Mouse (Mus musculus) olfactory bulb, adult 2 months (tissue): ENCODE results near the gene Esyt3. TPM values are rescaled to one million over a fixed set of nuclear protein-coding genes. Genes with fewer than 3 reads are reported as not detected.

Experiments used
- H3K27ac ChIP-seq: fragments of 200-500 bp; 2 replicates; pipeline ENCODE4 v1.5.1; 2012; ENCODE audit warnings: low read depth, low read length; ENCODE audit not compliant: insufficient read depth
- H3K4me1 ChIP-seq: fragments of 200-500 bp; 2 replicates; pipeline ENCODE4 v1.6.1; 2012; ENCODE audit warnings: low read length; ENCODE audit not compliant: control insufficient read depth, insufficient read depth
- H3K4me3 ChIP-seq: fragments of 200-500 bp; 2 replicates; pipeline ENCODE4 v1.5.1; 2012; ENCODE audit warnings: mild to moderate bottlenecking, low read depth, low read length, moderate library complexity; ENCODE audit not compliant: insufficient read depth
- CTCF ChIP-seq: fragments of 200-500 bp; IDR thresholded peaks from 2 replicates; pipeline ENCODE4 v1.5.1; 2012; ENCODE audit warnings: low read depth, mild to moderate bottlenecking, low read length, moderate library complexity; ENCODE audit not compliant: insufficient read depth
- POLR2A ChIP-seq: fragments of 200-500 bp; IDR thresholded peaks from 2 replicates; pipeline ENCODE4 v1.6.1; 2012; ENCODE audit warnings: mild to moderate bottlenecking, low read depth, low read length, moderate library complexity; ENCODE audit not compliant: insufficient read depth
- WGBS: fragments of 180-500 bp; shearing (Covaris S2); methylation state at CpG from one replicate; pipeline ENCODE4 v1.1.7; 2018; 5-methylcytosine and 5-hydroxymethylcytosine counted together
- polyA plus RNA-seq: library from polyadenylated mRNA; stranded (reverse); fragments of >200 nt; gene quantifications from 2 replicates; pipeline ENCODE4 v1.2.4, GENCODE M21; 2012; ENCODE audit warnings: low replicate concordance; ENCODE audit not compliant: missing spikeins, insufficient read depth, insufficient read length

Esyt3 gene
- polyA plus RNA-seq, 1 experiment: not detected

- WGBS: 57% methylated on average over 9 of the region's 9 CpGs
- Histone ChIP-seq H3K4me1 (peaks cover 15% of the 10 kb centered on the region), H3K27ac (no peak overlapping the region), H3K4me3 (no peak overlapping the region)
- no peak for TF ChIP-seq POLR2A
- no peak for TF ChIP-seq CTCF
These were observed 3.6 kb upstream of the Esyt3 start for GRCm38 (mm10) chr9:99361946-99362345.

GRCm38 (mm10) chr9:99359012-99359411 is 655 bp upstream of the Esyt3 start:
- Histone ChIP-seq H3K27ac (no peak overlapping the region), H3K4me1 (peaks cover 15% of the 10 kb centered on the region), H3K4me3 (no peak overlapping the region)
- TF ChIP-seq CTCF: no peak
- TF ChIP-seq POLR2A: no peak
- 94% methylated on average over 15 of the region's 15 CpGs for WGBS

GRCm38 (mm10) chr9:99357561-99357920 is 816 bp downstream of the Esyt3 start:
- WGBS: 9% methylated on average over 19 of the region's 19 CpGs
- TF ChIP-seq CTCF (no peak), POLR2A (no peak)

GRCm38 (mm10) chr9:99355971-99356370 is 2.4 kb downstream of the Esyt3 start:
- Histone ChIP-seq H3K4me3 (no peak overlapping the region), H3K4me1 (peaks cover 13% of the 10 kb centered on the region), H3K27ac (no peak overlapping the region)
- TF ChIP-seq CTCF: no peak
- no peak for TF ChIP-seq POLR2A
- 88% methylated on average over 5 of the region's 5 CpGs for WGBS

More at GRCm38 (mm10) chr9:99357561-99357920, 816 bp downstream of the Esyt3 start:
- H3K4me3 ChIP-seq: peak overlapping the region; percentile 38
- no peak overlapping the region for H3K27ac ChIP-seq
- peaks cover 15% of the 10 kb centered on the region for H3K4me1 ChIP-seq

GRCm38 (mm10) chr9:99354796-99355195 is 3.6 kb downstream of the Esyt3 start:
- H3K4me3 ChIP-seq: no peak overlapping the region
- peaks cover 13% of the 10 kb centered on the region for H3K4me1 ChIP-seq
- 75% methylated on average over 5 of the region's 5 CpGs for WGBS
- TF ChIP-seq CTCF (no peak), POLR2A (no peak)
- H3K27ac ChIP-seq: no peak overlapping the region

GRCm38 (mm10) chr9:99353390-99353789 is 5.0 kb downstream of the Esyt3 start:
- WGBS: 83% methylated on average over 6 of the region's 6 CpGs
- no peak overlapping the region for H3K27ac ChIP-seq
- TF ChIP-seq CTCF: no peak
- TF ChIP-seq POLR2A: no peak
- H3K4me3 ChIP-seq: no peak overlapping the region
- peaks cover 12% of the 10 kb centered on the region for H3K4me1 ChIP-seq

- Histone ChIP-seq H3K27ac (no peak overlapping the region), H3K4me3 (no peak overlapping the region), H3K4me1 (peaks cover 7% of the 10 kb centered on the region)
- TF ChIP-seq CTCF (no peak), POLR2A (no peak)
- 80% methylated on average over 4 of the region's 4 CpGs for WGBS
These were observed 5.4 kb downstream of the Esyt3 start for GRCm38 (mm10) chr9:99352964-99353363.

- Histone ChIP-seq H3K27ac (no peak overlapping the region), H3K4me1 (peaks cover 5% of the 10 kb centered on the region), H3K4me3 (no peak overlapping the region)
- TF ChIP-seq CTCF: no peak
- TF ChIP-seq POLR2A: no peak
- 18% methylated on average over 4 of the region's 4 CpGs for WGBS
These were observed 13.0 kb downstream of the Esyt3 start for GRCm38 (mm10) chr9:99345351-99345792.

GRCm38 (mm10) chr9:99341600-99341999 is 16.8 kb downstream of the Esyt3 start:
- WGBS: 87% methylated on average over 3 of the region's 3 CpGs

GRCm38 (mm10) chr9:99340126-99340525 is 18.2 kb downstream of the Esyt3 start:
- H3K27ac ChIP-seq: no peak overlapping the region
- H3K4me1 ChIP-seq: peaks cover 12% of the 10 kb centered on the region
- TF ChIP-seq POLR2A: no peak
- no peak overlapping the region for H3K4me3 ChIP-seq
- WGBS: 62% methylated on average over 12 of the region's 12 CpGs

More at GRCm38 (mm10) chr9:99341600-99341999, 16.8 kb downstream of the Esyt3 start:
- no peak overlapping the region for H3K4me3 ChIP-seq
- TF ChIP-seq CTCF (no peak), POLR2A (no peak)
- H3K27ac ChIP-seq: no peak overlapping the region
- H3K4me1 ChIP-seq: peaks cover 9% of the 10 kb centered on the region
